13 mouse cellular contexts compared by ENCODE assay signal in genomic region chr2:180531671-180532385, GRCm38 (mm10). TPM values are rescaled to one million over a fixed set of nuclear protein-coding genes. Genes with fewer than 3 reads are reported as not detected.
DNase-seq lines count a peak whose midpoint lies in the region; ATAC-seq and TF ChIP-seq lines count a peak whose summit lies in the region.
"Had no signal": no experiment of that assay in that cellular context is flagged by ENCODE, and none has a peak within 500 bp of the region (broad histone marks: within the 10 kb centered on the region; RNA-seq: fewer than 3 reads in every experiment).

No protein-coding gene starts in this region.

- no peaks in the 10 kb centered on the region for H3K9me3 ChIP-seq in hindbrain, embryonic 15.5 days
- no peaks in the 10 kb centered on the region for H3K9me3 ChIP-seq in hindbrain, embryonic 11.5 days (ENCODE audit: control insufficient read depth, low read length)
- no peaks in the 10 kb centered on the region for H3K9me3 ChIP-seq in forebrain, embryonic 13.5 days (replicated peaks)
- no peaks in the 10 kb centered on the region for H3K9me3 ChIP-seq in midbrain, embryonic 14.5 days (ENCODE audit: control insufficient read depth, low read length)
- H3K9me3 ChIP-seq: limb, embryonic 13.5 days; liver, embryonic 15.5 days had no signal

- H3K27ac ChIP-seq in hindbrain, embryonic 15.5 days (replicated peaks) = 0 out of 2 replicates have a peak overlapping the region, but pooled peaks have one; percentile 6
- H3K27ac ChIP-seq in hindbrain, embryonic 11.5 days (ENCODE audit: low read depth, low read length) = no peak overlapping the region
- H3K27ac ChIP-seq in forebrain, embryonic 13.5 days = peak overlapping the region; percentile 46; the same call in 1 of the 2 replicates
- peak overlapping the region; percentile 33; the same call in 1 of the 2 replicates for H3K27ac ChIP-seq in midbrain, embryonic 14.5 days (replicated peaks; ENCODE audit: low read depth, low read length)
- H3K27ac ChIP-seq: limb, embryonic 13.5 days; liver, embryonic 15.5 days had no signal

- H3K4me3 ChIP-seq in hindbrain, embryonic 15.5 days = no peak overlapping the region
- no peak overlapping the region for H3K4me3 ChIP-seq in hindbrain, embryonic 11.5 days (ENCODE audit: low read depth, low read length)
- H3K4me3 ChIP-seq in forebrain, embryonic 13.5 days = no peak overlapping the region
- H3K4me3 ChIP-seq in midbrain, embryonic 14.5 days (replicated peaks; ENCODE audit: low read depth, low read length) = no peak overlapping the region
- H3K4me3 ChIP-seq: limb, embryonic 13.5 days; liver, embryonic 15.5 days had no signal

- no peaks in the 10 kb centered on the region for H3K36me3 ChIP-seq in hindbrain, embryonic 15.5 days
- no peaks in the 10 kb centered on the region for H3K36me3 ChIP-seq in hindbrain, embryonic 11.5 days (ENCODE audit: control insufficient read depth, insufficient read depth, low read length)
- no peaks in the 10 kb centered on the region for H3K36me3 ChIP-seq in forebrain, embryonic 13.5 days (ENCODE audit: poor library complexity, severe bottlenecking)
- no peaks in the 10 kb centered on the region for H3K36me3 ChIP-seq in midbrain, embryonic 14.5 days (ENCODE audit: control insufficient read depth, insufficient read depth, low read length)
- H3K36me3 ChIP-seq: limb, embryonic 13.5 days; liver, embryonic 15.5 days had no signal

- intact Hi-C loops in gastrocnemius, postnatal 14 days (cut with DNase I; ENCODE audit: low total_unique reads) = no loop called here

- H3K9ac ChIP-seq in hindbrain, embryonic 15.5 days = no peak overlapping the region
- no peak overlapping the region for H3K9ac ChIP-seq in hindbrain, embryonic 11.5 days (ENCODE audit: low read depth, low read length)
- H3K9ac ChIP-seq in forebrain, embryonic 13.5 days = no peak overlapping the region
- no peak overlapping the region for H3K9ac ChIP-seq in midbrain, embryonic 14.5 days (replicated peaks; ENCODE audit: low read length)
- H3K9ac ChIP-seq: limb, embryonic 13.5 days; liver, embryonic 15.5 days had no signal

- ATAC-seq in hindbrain, embryonic 15.5 days (ENCODE audit: low FRiP score, low read depth) = no peak
- ATAC-seq in hindbrain, embryonic 11.5 days (ENCODE audit: low FRiP score) = no peak
- no peak for ATAC-seq in forebrain, embryonic 13.5 days
- no peak for ATAC-seq in midbrain, embryonic 14.5 days (ENCODE audit: low FRiP score, low TSS enrichment)

- H3K27me3 ChIP-seq in hindbrain, embryonic 15.5 days = no peaks in the 10 kb centered on the region
- H3K27me3 ChIP-seq in hindbrain, embryonic 11.5 days (ENCODE audit: control insufficient read depth, insufficient read depth, low read length) = no peaks in the 10 kb centered on the region
- H3K27me3 ChIP-seq in forebrain, embryonic 13.5 days = peaks cover 24% of the 10 kb centered on the region; the same call in 1 of the 2 replicates
- H3K27me3 ChIP-seq in midbrain, embryonic 14.5 days (ENCODE audit: control insufficient read depth, insufficient read depth, low read length) = no peaks in the 10 kb centered on the region

- H3K4me2 ChIP-seq in hindbrain, embryonic 15.5 days = no peak overlapping the region
- H3K4me2 ChIP-seq in hindbrain, embryonic 11.5 days (replicated peaks; ENCODE audit: low read depth, low read length) = no peak overlapping the region
- H3K4me2 ChIP-seq in forebrain, embryonic 13.5 days = no peak overlapping the region
- H3K4me2 ChIP-seq in midbrain, embryonic 14.5 days (ENCODE audit: low read length) = no peak overlapping the region
- H3K4me2 ChIP-seq: limb, embryonic 13.5 days; liver, embryonic 15.5 days had no signal

- TF ChIP-seq POLR2A in brain, embryonic 14.5 days (IDR thresholded peaks at IDR 0.05; ENCODE audit: borderline replicate concordance, extremely low read depth, insufficient read depth, insufficient read length, poor library complexity, severe bottlenecking) = no peak

- 64% methylated on average over 7 of the region's 7 CpGs for WGBS in hindbrain, embryonic 15.5 days
- WGBS in hindbrain, embryonic 11.5 days = 76% methylated on average over 7 of the region's 7 CpGs
- 38% methylated on average over 7 of the region's 7 CpGs for WGBS in forebrain, embryonic 13.5 days
- WGBS in midbrain, embryonic 14.5 days = 39% methylated on average over 7 of the region's 7 CpGs

- no peak for DNase-seq in hindbrain, embryonic 11.5 days (ENCODE audit: low spot score)
- peak; percentile 30 for DNase-seq in brain, embryonic 14.5 days (ENCODE audit: low read depth)
- no peak for DNase-seq in midbrain, embryonic 14.5 days
- no peak for DNase-seq in gastrocnemius, postnatal 14 days
- DNase-seq in thymus, postnatal 0 days (ENCODE audit: low spot score) = no peak
- DNase-seq: adrenal gland, postnatal 36 days; kidney, postnatal 10 days; layer of hippocampus, adult 9-11 months had no signal

- TF ChIP-seq CTCF in brain, embryonic 14.5 days (IDR thresholded peaks at IDR 0.05; ENCODE audit: borderline replicate concordance, extremely low read depth, insufficient read depth, insufficient read length) = no peak

- peaks cover 32% of the 10 kb centered on the region for H3K4me1 ChIP-seq in hindbrain, embryonic 15.5 days (replicated peaks)
- no peaks in the 10 kb centered on the region for H3K4me1 ChIP-seq in hindbrain, embryonic 11.5 days (replicated peaks; ENCODE audit: control insufficient read depth, insufficient read depth, low read length)
- H3K4me1 ChIP-seq in forebrain, embryonic 13.5 days = peaks cover 58% of the 10 kb centered on the region
- H3K4me1 ChIP-seq in midbrain, embryonic 14.5 days (ENCODE audit: control insufficient read depth, insufficient read depth, low read length) = peaks cover 31% of the 10 kb centered on the region
- H3K4me1 ChIP-seq: liver, embryonic 15.5 days had no signal

RNA-seq across cellular contexts. Expression of gene Ntsr1, which starts 32.1 kb away (rescaled TPM):
- polyA plus RNA-seq in hindbrain, embryonic 15.5 days (2015; fragmentation: Nextera tagmentation; extraction: Ambion mirVana) = 2.7 and 2.8 TPM in 2 replicates
- 0.15 and 0.31 TPM in 2 replicates for polyA plus RNA-seq in hindbrain, embryonic 11.5 days (2014; fragmentation: Nextera tagmentation; extraction: Ambion mirVana)
- polyA plus RNA-seq in brain, embryonic 14.5 days (2012; rRNA removed) = 3.6 and 4.3 TPM in 2 replicates
- 2.2 and 2.3 TPM in 2 replicates for polyA plus RNA-seq in forebrain, embryonic 13.5 days (2015; fragmentation: Nextera tagmentation; extraction: Ambion mirVana)
- polyA plus RNA-seq in midbrain, embryonic 14.5 days (2014; fragmentation: Nextera tagmentation; extraction: Ambion mirVana) = 0.89 and 1.3 TPM in 2 replicates
- not detected for total RNA-seq in gastrocnemius, postnatal 14 days (2021)
- polyA plus RNA-seq in thymus, postnatal 0 days (2015; fragmentation: Nextera tagmentation; extraction: Ambion mirVana) = 0.04 and 0.10 TPM in 2 replicates
- total RNA-seq: adrenal gland, postnatal 36 days; megakaryocyte-erythroid progenitor cell, adult 5-6 weeks had no signal

RNA-seq across cellular contexts. Expression of gene Mrgbp, which starts 49.3 kb away (rescaled TPM):
- polyA plus RNA-seq in hindbrain, embryonic 15.5 days (2015; fragmentation: Nextera tagmentation; extraction: Ambion mirVana) = 38.3 and 40.6 TPM in 2 replicates
- 43.3 and 43.6 TPM in 2 replicates for polyA plus RNA-seq in hindbrain, embryonic 11.5 days (2014; fragmentation: Nextera tagmentation; extraction: Ambion mirVana)
- polyA plus RNA-seq in brain, embryonic 14.5 days (2012; rRNA removed) = 54.3 and 69.8 TPM in 2 replicates
- polyA plus RNA-seq in forebrain, embryonic 13.5 days (2015; fragmentation: Nextera tagmentation; extraction: Ambion mirVana) = 50.7 and 53.6 TPM in 2 replicates
- 46.8 and 49.5 TPM in 2 replicates for polyA plus RNA-seq in midbrain, embryonic 14.5 days (2014; fragmentation: Nextera tagmentation; extraction: Ambion mirVana)
- 1 to 10 TPM; 4.7 to 5.3 TPM for total RNA-seq in gastrocnemius, postnatal 14 days (2021)
- polyA plus RNA-seq in thymus, postnatal 0 days (2015; fragmentation: Nextera tagmentation; extraction: Ambion mirVana) = 44.8 and 51.1 TPM in 2 replicates

RNA-seq across cellular contexts. Expression of gene Ogfr, which starts 57.2 kb away (rescaled TPM):
- 82.8 and 88.6 TPM in 2 replicates for polyA plus RNA-seq in hindbrain, embryonic 15.5 days (2015; fragmentation: Nextera tagmentation; extraction: Ambion mirVana)
- 99.0 and 104 TPM in 2 replicates for polyA plus RNA-seq in hindbrain, embryonic 11.5 days (2014; fragmentation: Nextera tagmentation; extraction: Ambion mirVana)
- 75.6 and 105 TPM in 2 replicates for polyA plus RNA-seq in brain, embryonic 14.5 days (2012; rRNA removed)
- polyA plus RNA-seq in forebrain, embryonic 13.5 days (2015; fragmentation: Nextera tagmentation; extraction: Ambion mirVana) = 79.8 and 85.4 TPM in 2 replicates
- 97.7 and 105 TPM in 2 replicates for polyA plus RNA-seq in midbrain, embryonic 14.5 days (2014; fragmentation: Nextera tagmentation; extraction: Ambion mirVana)
- total RNA-seq in gastrocnemius, postnatal 14 days (2021) = 10 to 100 TPM; 22.5 to 25.2 TPM
- polyA plus RNA-seq in thymus, postnatal 0 days (2015; fragmentation: Nextera tagmentation; extraction: Ambion mirVana) = 65.6 and 73.1 TPM in 2 replicates
